Mouse (Mus musculus): ENCODE measurements around the gene Eif3l. TPM values are rescaled to one million over a fixed set of nuclear protein-coding genes. Genes with fewer than 3 reads are reported as not detected.

The Eif3l gene
- total RNA-seq, 2 experiments from 2014 or later: 94.5 to 95.7 TPM

- intact Hi-C loops (cut with DNase I): no loop called here
- peak; percentile 78 to 81 for DNase-seq
These were observed 36.8 kb downstream of the Eif3l start for GRCm38 (mm10) chr15:79111774-79112173.

DNA sequence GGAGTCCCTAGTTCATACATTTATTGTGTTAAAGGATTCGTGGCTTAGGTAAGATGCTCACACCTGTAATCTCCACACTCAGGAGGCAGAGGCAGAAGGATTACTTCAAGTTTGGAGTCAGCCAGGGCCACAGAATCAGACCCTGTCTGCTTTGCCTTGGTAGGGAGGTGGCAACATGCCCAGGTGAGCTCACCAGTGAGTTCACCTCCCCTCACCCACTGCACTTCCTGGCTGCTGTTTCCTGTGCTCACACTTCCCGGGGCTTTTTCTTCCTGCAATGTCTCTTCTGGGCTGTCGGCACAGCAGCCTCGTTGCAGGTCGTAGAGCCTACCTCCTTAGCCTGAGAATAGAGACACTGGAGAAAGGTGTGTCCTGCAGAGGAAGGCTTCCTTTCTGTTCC is 40.3 kb downstream of the Eif3l start:
- intact Hi-C loops (cut with DNase I): no loop called here
- peak in 1 of 2 experiments; percentile 53 for DNase-seq

DNA sequence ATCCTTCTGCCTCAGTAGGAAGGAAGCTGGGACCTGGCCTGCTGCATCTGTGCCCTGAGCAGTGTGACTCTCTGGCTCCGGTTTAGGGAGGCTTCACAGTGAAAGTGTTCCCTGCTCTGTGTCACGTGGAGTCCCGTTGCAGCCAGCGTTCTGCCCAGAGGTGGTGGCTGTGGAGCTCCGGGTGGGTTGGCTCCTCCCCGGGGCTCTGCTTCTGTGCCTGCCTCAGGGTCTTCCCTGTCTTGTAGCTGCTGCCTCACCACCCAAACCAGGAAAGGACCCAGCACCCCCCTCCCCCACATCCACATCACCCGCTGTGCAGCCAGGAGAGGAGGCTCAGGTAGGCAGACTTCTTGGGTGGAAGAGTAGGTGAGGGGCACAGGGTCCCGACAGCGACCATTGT is 44.5 kb downstream of the Eif3l start:
- intact Hi-C loops (cut with DNase I): no loop called here
- DNase-seq: peak in 1 of 2 experiments; percentile 12

DNA sequence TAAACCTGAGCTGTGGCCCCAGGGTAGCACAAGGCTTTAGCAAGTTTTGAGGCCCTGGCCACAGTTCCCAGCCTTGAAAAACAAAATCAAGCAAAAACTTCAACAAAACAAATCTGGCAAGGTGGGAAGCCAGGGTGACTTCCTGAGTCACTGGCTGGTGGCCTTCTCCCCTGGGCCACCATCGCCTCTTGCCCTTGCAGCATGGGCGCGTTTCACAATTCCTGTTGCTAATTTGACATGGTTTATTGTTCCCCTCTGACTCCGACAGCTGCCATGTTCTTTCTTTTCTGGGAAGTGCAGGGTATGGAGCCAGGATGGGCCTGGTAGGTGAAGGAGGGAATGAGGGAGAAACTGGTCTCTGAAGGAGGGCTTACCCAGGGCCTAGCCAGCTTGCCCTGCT is 47.1 kb downstream of the Eif3l start:
- intact Hi-C loops (cut with DNase I): no loop called here
- DNase-seq: no peak

DNA sequence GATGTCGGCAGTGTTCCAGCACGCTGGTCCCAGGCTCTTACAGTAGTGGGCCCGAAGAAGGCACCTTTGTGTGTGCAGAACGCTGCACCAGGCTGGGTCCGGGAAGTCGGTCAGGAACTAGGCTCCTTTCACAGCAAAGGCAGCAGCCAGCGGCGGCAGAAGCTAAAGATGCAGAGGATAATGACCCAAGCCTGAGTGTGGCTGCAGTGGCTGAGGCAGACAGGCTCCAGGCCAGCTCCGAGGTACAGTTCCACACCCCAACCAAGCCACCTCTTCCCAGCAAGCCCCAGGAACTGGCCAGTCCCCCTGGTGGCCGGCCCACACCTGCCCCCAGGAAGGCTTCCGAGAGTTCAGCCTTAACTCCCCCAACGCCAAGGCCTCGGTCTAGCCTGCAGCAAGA is 47.6 kb downstream of the Eif3l start:
- intact Hi-C loops (cut with DNase I): no loop called here
- no peak for DNase-seq

GRCm38 (mm10) chr15:79123751-79124150 is 48.8 kb downstream of the Eif3l start:
- peak; percentile 76 to 86 for DNase-seq
- intact Hi-C loops (cut with DNase I): no loop called here

- no peak for DNase-seq
- intact Hi-C loops (cut with DNase I): no loop called here
These were observed 49.4 kb downstream of the Eif3l start for GRCm38 (mm10) chr15:79124331-79124875.

GRCm38 (mm10) chr15:79126217-79126932 is 51.4 kb downstream of the Eif3l start:
- peak; percentile 67 to 77 for DNase-seq
- intact Hi-C loops (cut with DNase I): loop anchor here (1.0 kb wide), 1 partner anchor 33 kb away; no protein-coding TSS in a partner anchor

DNA sequence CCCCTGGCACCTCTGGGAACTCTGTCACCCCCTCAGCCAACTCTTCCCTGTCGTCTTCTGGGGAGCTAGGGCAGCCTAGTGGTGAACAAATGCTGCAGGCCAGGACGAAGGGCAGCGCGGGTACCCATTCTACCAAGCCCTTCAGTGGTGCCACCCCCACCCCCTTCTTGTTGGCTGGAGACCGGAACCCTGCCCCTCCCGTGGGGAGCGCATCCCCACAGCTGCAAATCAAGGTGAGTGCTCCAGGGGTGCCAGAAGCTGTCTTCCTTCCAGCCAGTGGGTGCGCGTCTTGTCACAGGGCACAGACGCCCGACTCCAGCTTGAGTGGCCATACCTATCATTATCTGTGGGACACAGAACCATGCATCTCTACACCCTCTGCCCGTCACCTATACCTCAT is 52.1 kb downstream of the Eif3l start:
- no peak for DNase-seq
- intact Hi-C loops (cut with DNase I): no loop called here

DNA sequence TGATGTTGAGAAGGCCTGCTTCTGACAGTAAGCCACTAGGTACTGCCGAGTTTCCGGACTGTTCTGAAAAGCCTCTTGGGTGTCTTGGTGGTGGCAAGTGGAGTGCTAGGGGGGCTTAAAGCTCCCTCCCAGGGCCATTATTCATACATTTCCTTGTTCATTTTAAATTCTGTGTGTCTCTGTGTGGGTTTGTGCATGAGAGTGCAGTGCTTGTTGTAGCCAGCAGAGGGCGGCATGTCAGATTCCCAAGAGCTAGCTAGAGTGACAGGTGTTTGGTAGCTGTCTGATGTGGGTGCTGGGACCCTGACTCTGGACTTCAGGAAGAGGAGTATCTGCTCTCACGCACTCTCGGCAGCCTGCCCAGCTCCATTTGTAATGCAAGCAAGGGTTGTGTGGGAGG is 53.2 kb downstream of the Eif3l start:
- no peak for DNase-seq
- intact Hi-C loops (cut with DNase I): no loop called here

DNA sequence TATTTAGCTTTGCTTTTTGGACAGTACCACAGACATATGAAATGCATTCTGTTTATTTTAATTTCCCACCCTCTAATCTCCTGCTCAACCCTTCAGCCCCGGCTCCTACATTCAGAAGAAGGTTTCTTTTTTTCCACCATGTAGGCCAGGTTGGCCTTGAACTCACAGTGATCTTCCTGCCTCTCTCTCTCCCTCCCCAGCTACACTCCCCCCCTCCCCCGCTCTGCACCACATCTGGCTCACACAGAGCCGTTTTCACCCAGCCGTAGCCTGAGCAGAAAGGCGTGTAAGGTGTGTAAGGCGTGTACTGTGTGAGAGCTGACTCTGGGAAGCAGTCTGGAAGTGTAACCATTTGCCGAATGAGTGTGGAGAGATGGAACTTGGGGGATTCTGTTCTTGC is 54.3 kb downstream of the Eif3l start:
- intact Hi-C loops (cut with DNase I): no loop called here
- no peak for DNase-seq

GRCm38 (mm10) chr15:79130782-79131181 is 55.8 kb downstream of the Eif3l start:
- no peak for DNase-seq
- intact Hi-C loops (cut with DNase I): no loop called here

DNA sequence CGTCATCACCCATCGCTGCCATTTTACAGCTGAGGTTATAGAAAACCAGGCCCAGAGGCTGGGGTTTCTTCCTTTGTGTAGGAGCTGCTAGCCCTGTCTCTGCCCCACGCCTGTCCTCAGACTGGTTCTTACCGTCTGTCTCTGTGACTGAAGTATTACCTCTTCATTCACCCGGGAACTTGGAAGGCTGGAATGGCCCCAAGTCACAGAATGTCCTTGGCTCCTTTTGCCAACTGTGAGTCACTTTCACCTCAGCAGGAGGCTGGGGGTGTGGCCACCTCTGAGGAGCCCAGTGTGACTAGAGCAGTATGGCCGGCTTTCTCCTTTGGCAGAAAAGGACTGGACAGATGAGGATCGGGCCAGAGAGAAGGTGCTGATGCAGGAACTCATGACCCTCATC is 56.5 kb downstream of the Eif3l start:
- intact Hi-C loops (cut with DNase I): no loop called here
- peak; percentile 84 to 90 for DNase-seq

- intact Hi-C loops (cut with DNase I): no loop called here
These were observed 58.2 kb downstream of the Eif3l start for GRCm38 (mm10) chr15:79133191-79133661.

GRCm38 (mm10) chr15:79134496-79135270 is 59.7 kb downstream of the Eif3l start:
- intact Hi-C loops (cut with DNase I): no loop called here
- no peak for DNase-seq

More at GRCm38 (mm10) chr15:79133191-79133661, 58.2 kb downstream of the Eif3l start:
- DNase-seq: peak; percentile 71 to 73

- intact Hi-C loops (cut with DNase I): no loop called here
- no peak for DNase-seq
These were observed 60.4 kb downstream of the Eif3l start for GRCm38 (mm10) chr15:79135332-79135731.

- no peak for DNase-seq
- intact Hi-C loops (cut with DNase I): no loop called here
These were observed 61.0 kb downstream of the Eif3l start for GRCm38 (mm10) chr15:79135783-79136575.

GRCm38 (mm10) chr15:79139640-79140039 is 64.7 kb downstream of the Eif3l start:
- intact Hi-C loops (cut with DNase I): loop anchor here (10.0 kb wide), 1 partner anchor 225 kb away; the partner anchor contains the start of gene Pdxp
- no peak for DNase-seq

DNA sequence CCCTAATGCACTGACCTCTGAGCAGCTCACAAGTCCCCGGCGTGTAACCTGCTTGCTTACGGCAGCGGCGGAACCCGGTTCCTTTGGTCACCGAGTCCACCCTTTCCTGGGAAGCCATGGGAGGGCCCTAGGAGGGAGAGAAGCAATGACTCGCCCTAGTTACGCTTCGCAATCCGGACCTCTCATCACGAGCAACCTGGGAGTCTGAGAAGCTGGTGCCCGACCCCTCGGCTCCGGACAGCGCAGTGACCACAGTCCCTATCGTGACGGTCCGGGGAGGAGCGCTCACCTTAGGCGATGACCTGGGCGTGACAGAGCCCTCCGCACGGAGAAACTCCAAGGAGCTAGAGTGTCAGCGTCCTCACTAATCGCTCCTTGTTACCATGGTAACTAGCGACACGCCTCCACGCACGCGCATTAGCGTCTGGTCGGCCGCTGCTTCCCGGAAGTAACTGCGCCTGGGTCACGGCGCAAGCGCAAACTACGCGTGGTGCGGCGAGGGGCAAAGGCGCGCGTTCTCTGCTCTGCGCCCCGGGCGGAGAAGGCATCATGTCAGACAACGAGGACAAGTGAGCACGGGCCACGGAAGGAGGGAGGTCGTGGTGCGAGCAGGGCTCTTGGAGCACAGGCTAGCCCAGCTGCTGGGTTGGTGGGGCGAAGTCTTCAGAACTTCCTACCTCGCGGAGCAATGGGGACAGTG is 66.0 kb downstream of the Eif3l start, which contains the start of the genes Polr2f and 1700088E04Rik:
TSS of gene Polr2f (plus strand) at position 144 of the 700 bp plus-strand sequence.
TSS of gene 1700088E04Rik (minus strand) at position 388 of the 700 bp plus-strand sequence.
- DNase-seq: peak; percentile 95 to 97
- intact Hi-C loops (cut with DNase I): loop anchor here (10.0 kb wide), 1 partner anchor 226 kb away; the partner anchor contains the start of gene Pdxp

GRCm38 (mm10) chr15:79141566-79141917 is 66.6 kb downstream of the Eif3l start:
- intact Hi-C loops (cut with DNase I): loop anchor here (10.0 kb wide), 1 partner anchor 227 kb away; the partner anchor contains the start of gene Pdxp
- DNase-seq: no peak
